Mouse (Mus musculus) ES-E14 (cell line): ENCODE measurements around the gene Zfp385a. TPM values are rescaled to one million over a fixed set of nuclear protein-coding genes. Genes with fewer than 3 reads are reported as not detected.

Experiments used
- DNase-seq: peaks from one replicate; pipeline ENCODE4 v3.0.0-alpha.2; 2013; ENCODE audit warnings: low read depth, low spot score
- H3K27ac ChIP-seq: 2 replicates; pipeline ENCODE4 v1.5.1; 2012; ENCODE audit warnings: low read depth, mild to moderate bottlenecking, low read length, moderate library complexity, mixed read lengths; ENCODE audit not compliant: poor library complexity, insufficient read depth, severe bottlenecking
- H3K36me3 ChIP-seq: 2 replicates; pipeline ENCODE4 v1.6.1; 2012; ENCODE audit warnings: mild to moderate bottlenecking, low read length, moderate library complexity, mixed read lengths; ENCODE audit not compliant: control insufficient read depth, poor library complexity, insufficient read depth, severe bottlenecking
- H3K4me1 ChIP-seq, 2 experiments: fragments of 150-350 bp in 1 of 2; sonication (generic) in 1 of 2; 2 replicates each; pipeline ENCODE4 v1.6.1; 2012; ENCODE audit warnings: low read length in 2 of 2, mild to moderate bottlenecking in 1 of 2, mixed read lengths in 1 of 2; ENCODE audit not compliant: control insufficient read depth in 2 of 2, insufficient read depth in 2 of 2, poor library complexity in 1 of 2
- H3K4me3 ChIP-seq, 2 experiments: fragments of 150-350 bp in 1 of 2; sonication (generic) in 1 of 2; 2 replicates each; pipeline ENCODE4 v1.5.1; 2012; ENCODE audit warnings: low read length in 2 of 2, low read depth in 1 of 2, mild to moderate bottlenecking in 1 of 2, mixed read lengths in 1 of 2; ENCODE audit not compliant: insufficient read depth in 1 of 2, poor library complexity in 1 of 2, severe bottlenecking in 1 of 2
- H3K9ac ChIP-seq: 2 replicates; pipeline ENCODE4 v1.6.1; 2012; ENCODE audit warnings: low read depth, mild to moderate bottlenecking, low read length, mixed read lengths; ENCODE audit not compliant: poor library complexity, insufficient read depth, severe bottlenecking
- H3K9me3 ChIP-seq: fragments of 150-350 bp; sonication (generic); 2 replicates; pipeline ENCODE4 v1.6.1; 2012; ENCODE audit warnings: low read depth, mild to moderate bottlenecking, low read length; ENCODE audit not compliant: control insufficient read depth, insufficient read depth
- CHD2 ChIP-seq: IDR thresholded peaks from 2 replicates; pipeline ENCODE4 v1.6.1; 2014; ENCODE audit warnings: mild to moderate bottlenecking, low read depth, low read length, inconsistent platforms
- HCFC1 ChIP-seq: IDR thresholded peaks from 2 replicates; pipeline ENCODE4 v1.6.1; 2012; ENCODE audit warnings: low read length, inconsistent platforms, borderline replicate concordance; ENCODE audit not compliant: insufficient read depth
- MAFK ChIP-seq: IDR thresholded peaks from 2 replicates; pipeline ENCODE4 v1.6.1; 2014; ENCODE audit warnings: mild to moderate bottlenecking, low read depth, low read length, inconsistent platforms; ENCODE audit not compliant: insufficient read depth
- ZC3H11A ChIP-seq: IDR thresholded peaks from 2 replicates; pipeline ENCODE4 v1.6.1; 2012; ENCODE audit warnings: low read depth, mild to moderate bottlenecking, inconsistent platforms, low read length, borderline replicate concordance
- ZNF384 ChIP-seq: IDR thresholded peaks from 2 replicates; pipeline ENCODE4 v1.6.1; 2012; ENCODE audit warnings: low read depth, low read length, inconsistent platforms
- in situ Hi-C, 2 experiments: fragments of 600-800 bp; cut with MboI; formaldehyde crosslinking; loops; one replicate each; pipeline ENCODE4 v1.15.1; 2025; ENCODE audit warnings: low sequenced_read_pairs in 2 of 2, inconsistent platforms in 1 of 2; ENCODE audit not compliant: unreplicated experiment in 2 of 2
- total RNA-seq: library from RNA; depleted of rRNA; stranded (reverse); fragments of 300-350 nt; gene quantifications from 2 replicates; pipeline ENCODE4 v1.2.3, GENCODE M21; 2012

Gene Zfp385a
- total RNA-seq, 1 experiment, result 5.9 TPM

- Histone ChIP-seq H3K9ac (no peak overlapping the region), H3K9me3 (no peaks in the 10 kb centered on the region), H3K4me1 (peaks cover 0 to 12% of the 10 kb centered on the region in 2 experiments; a peak in 2 of 4 replicates), H3K27ac (no peak overlapping the region), H3K36me3 (no peaks in the 10 kb centered on the region), H3K4me3 (no peak overlapping the region)
- no peak for DNase-seq
- no peak for TF ChIP-seq HCFC1
- no peak for TF ChIP-seq ZNF384
- in situ Hi-C loops, result no loop called here
Measured at GRCm38 (mm10) chr15:103382075-103382474, 42.2 kb upstream of the Zfp385a start.

GRCm38 (mm10) chr15:103378665-103379356, 38.9 kb upstream of the Zfp385a start:
- no peak for DNase-seq
- Histone ChIP-seq H3K27ac (no peak overlapping the region), H3K9ac (no peak overlapping the region), H3K4me1 (peaks cover 0 to 12% of the 10 kb centered on the region in 2 experiments; a peak in 2 of 4 replicates), H3K9me3 (no peaks in the 10 kb centered on the region), H3K36me3 (no peaks in the 10 kb centered on the region), H3K4me3 (no peak overlapping the region)
- in situ Hi-C loops, result no loop called here
- TF ChIP-seq HCFC1 (no peak), ZNF384 (no peak), MAFK (no peak), CHD2 (no peak), ZC3H11A (no peak)

- Histone ChIP-seq H3K4me1 (peaks cover 0 to 5% of the 10 kb centered on the region in 2 experiments; a peak in 2 of 4 replicates), H3K9me3 (no peaks in the 10 kb centered on the region), H3K27ac (no peak overlapping the region), H3K4me3 (no peak overlapping the region), H3K9ac (no peak overlapping the region), H3K36me3 (no peaks in the 10 kb centered on the region)
- no peak for DNase-seq
- in situ Hi-C loops, result no loop called here
- TF ChIP-seq ZNF384 (no peak), HCFC1 (no peak), ZC3H11A (no peak), MAFK (no peak), CHD2 (no peak)
Measured at GRCm38 (mm10) chr15:103377752-103378664, 38.1 kb upstream of the Zfp385a start.

GRCm38 (mm10) chr15:103376837-103377269, 37.0 kb upstream of the Zfp385a start:
- DNase-seq, result no peak
- Histone ChIP-seq H3K9ac (no peak overlapping the region), H3K27ac (no peak overlapping the region), H3K9me3 (no peaks in the 10 kb centered on the region), H3K36me3 (no peaks in the 10 kb centered on the region), H3K4me3 (no peak overlapping the region), H3K4me1 (peaks cover 0 to 2% of the 10 kb centered on the region in 2 experiments; a peak in 1 of 4 replicates)
- TF ChIP-seq MAFK (no peak), HCFC1 (no peak), ZNF384 (no peak), ZC3H11A (no peak), CHD2 (no peak)
- in situ Hi-C loops, result no loop called here
